Mouse (Mus musculus): Measurements from ENCODE around the gene Cpb2.

Cpb2 gene

GRCm38 (mm10) chr14:75246024-75247000 is 4.2 kb downstream of the Cpb2 start:
- intact Hi-C loops (cut with DNase I), result no loop called here

GRCm38 (mm10) chr14:75250432-75250831 is 8.3 kb downstream of the Cpb2 start:
- intact Hi-C loops (cut with DNase I), result no loop called here

DNA sequence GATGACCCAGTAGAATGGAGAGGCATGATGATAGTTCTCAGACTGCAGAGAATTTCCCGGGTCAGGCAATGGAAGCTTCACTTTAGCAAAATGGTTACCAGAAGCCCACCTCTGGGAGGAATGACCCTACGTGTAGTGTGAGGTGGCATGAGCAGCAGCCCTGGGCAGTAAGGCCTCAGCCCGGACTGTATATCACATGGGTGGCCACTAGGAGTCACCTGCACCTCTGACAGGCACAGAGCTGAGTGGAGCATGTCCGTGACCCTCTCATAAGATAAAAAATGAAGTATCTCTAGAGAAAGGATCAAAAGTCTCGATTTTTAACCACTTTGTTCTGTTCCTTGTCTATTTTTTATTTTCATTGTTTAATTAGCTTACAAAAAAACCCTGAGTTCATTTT is 14.4 kb downstream of the Cpb2 start:
- intact Hi-C loops (cut with DNase I), result no loop called here

DNA sequence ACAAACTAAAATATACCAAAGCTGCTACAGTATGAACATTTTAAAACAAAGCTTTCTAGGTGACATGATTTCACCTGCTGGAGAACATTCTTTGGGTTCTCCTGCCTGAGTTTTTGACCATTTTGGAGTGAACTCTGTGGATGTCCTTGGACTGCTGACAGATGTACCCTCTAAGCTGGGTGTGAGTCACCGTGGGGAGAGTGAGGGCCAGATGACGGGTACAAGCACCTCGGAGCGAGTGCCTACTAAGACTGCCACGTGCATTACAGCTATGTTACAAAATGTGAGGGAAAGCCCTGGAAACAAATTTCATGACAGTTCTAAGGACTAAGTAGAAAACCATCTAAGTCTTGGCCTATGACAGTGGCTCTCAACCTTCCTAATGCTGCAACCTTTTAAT is 27.4 kb downstream of the Cpb2 start:
- intact Hi-C loops (cut with DNase I), result no loop called here

DNA sequence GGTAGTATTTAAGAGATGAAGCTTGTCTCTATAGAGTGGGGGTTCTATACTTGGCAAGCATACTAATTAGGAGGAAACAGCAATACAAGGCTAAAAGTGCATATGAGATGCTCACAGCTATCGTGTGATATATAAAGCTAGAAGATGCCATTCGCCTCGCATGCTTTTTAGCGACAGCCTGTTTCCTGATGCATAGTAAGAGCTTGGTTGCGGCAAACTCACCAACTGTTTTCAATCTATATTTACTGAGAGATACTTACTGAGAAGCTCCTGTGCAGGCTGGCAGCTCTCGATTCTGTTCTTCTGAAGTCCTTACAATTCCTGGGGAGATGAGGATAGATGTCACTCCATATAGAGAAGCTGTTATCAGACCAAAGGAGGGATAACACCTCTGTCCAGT is 37.6 kb downstream of the Cpb2 start:
- intact Hi-C loops (cut with DNase I), result no loop called here

DNA sequence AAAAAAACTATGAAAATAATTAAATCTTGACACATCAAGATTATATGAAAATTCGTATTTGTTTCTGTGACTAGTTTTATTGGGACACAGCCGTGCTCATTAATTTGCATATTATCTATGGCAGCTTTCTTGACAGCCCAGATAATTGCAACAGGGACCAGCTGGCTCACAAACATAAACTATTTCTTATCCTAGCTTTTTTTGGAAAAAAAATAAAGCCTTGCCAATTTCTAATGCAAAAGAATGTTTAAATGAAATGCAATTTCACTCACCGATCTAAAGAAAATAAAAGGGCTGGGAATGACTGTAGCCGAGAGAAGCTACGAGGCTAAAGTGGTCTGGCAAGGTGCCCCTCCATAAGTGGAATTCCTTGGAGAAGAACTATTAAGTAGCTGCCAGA is 38.3 kb downstream of the Cpb2 start:
- intact Hi-C loops (cut with DNase I), result no loop called here

GRCm38 (mm10) chr14:75283609-75284192 is 41.6 kb downstream of the Cpb2 start:
- intact Hi-C loops (cut with DNase I), result no loop called here

GRCm38 (mm10) chr14:75284193-75284915 is 42.3 kb downstream of the Cpb2 start, which contains the start of gene Zc3h13:
Zc3h13 (plus strand) TSS chr14:75284373.
- intact Hi-C loops (cut with DNase I), result no loop called here

GRCm38 (mm10) chr14:75301081-75301480 is 59.0 kb downstream of the Cpb2 start:
- intact Hi-C loops (cut with DNase I), result no loop called here

DNA sequence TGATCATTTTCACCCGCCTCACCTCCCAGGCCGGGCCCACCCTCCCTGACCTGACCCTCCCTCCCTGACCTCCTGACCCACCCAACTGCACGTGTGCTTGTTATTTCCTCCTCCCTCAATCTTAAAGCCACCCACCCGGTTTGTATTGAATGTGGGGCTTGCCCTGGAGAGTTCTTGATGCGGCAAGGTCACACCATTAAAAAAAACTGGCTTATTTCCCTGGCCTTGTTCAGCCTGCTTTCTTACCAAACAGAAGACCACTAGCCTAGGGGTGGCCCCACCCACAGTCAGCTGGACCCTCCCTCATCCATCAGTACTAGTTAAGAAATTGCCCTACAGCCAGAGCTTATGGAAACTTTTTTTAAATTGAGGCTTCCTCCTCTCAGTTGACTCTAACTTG is 61.7 kb downstream of the Cpb2 start:
- intact Hi-C loops (cut with DNase I), result no loop called here

DNA sequence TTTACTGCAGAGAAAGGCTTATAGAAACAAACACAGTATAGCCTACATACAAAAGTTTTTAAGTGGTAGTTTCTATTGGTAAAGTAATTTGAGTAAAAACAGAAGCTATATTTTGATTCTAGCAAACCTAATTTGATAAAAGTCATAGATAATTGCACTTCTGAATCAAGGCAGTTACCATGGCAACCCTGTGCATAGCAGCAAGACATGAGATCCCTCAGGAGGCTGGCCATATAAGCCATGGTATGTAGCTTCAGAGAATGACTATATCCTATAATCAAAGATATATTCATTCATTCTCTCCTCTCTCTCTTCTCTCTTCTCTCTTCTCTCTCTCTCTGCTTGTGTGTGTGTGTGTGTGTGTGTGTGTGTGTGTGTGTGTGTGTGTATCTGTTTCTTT is 65.8 kb downstream of the Cpb2 start:
- intact Hi-C loops (cut with DNase I), result no loop called here

DNA sequence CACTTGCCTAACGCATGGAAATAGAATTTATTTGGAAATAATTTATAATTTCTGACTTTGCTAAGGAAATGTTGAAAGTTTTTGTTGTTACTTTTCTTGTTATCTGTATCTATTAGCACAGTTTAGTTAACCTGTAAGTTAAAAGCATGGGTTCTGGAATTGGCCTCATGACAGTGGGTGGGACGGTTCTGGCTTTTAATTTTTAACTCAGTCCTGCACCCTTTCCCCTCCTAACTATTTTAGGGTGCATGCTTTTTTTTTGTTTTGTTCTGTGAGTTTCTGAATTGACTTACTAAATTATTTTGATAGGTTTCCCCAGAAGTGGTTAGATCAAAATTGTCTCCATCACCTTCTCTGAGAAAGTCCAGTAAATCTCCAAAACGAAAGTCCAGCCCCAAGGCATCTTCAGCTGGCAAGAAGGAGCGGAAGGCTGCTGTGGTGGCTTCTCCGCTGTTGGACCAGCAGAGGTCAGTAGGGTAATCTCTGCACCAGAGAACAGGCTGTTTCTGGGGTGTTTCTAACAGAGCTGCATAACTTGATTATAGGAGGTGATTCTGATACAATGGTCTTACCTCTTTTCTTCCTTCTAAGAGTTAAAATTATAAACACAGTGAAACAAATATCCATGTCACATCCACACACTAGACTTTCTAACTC is 67.4 kb downstream of the Cpb2 start:
- intact Hi-C loops (cut with DNase I), result no loop called here

DNA sequence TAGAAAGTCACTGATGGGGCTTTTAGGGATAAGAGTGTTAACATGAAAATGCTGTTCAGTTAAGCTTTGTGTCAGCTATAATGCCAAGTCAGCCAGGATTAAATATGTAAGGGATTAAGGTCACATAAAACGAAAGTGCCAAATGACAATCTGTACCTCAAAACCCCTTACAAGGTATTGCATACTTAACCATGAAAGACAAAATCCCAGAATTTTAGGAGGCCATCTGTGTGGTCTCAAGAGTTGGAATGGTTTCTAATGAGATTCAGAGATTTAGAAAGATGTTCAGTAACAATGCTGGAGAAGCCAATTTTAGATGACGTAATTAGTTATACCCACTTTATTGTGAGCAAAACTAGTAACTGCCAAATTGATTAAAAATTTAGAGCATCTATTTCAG is 72.4 kb downstream of the Cpb2 start:
- intact Hi-C loops (cut with DNase I), result no loop called here

DNA sequence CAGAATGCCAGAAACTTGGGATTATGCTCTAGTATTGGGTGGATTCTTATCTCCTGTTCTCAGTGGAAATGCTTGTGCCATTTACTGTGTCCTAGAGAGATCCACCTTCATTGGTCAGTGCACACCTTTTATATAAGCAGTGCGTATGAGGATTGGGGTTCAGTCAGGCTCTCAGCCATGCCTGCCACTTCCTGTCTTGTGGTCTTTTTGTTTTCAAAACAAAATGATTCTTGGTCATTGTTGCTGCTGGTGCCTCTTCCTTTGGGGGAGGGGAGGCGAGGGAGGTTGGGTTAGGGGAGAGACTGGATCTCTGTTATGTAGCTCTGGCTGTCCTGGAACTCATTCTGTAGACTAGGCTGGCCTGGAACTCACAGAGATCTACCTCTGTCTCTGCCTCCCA is 76.6 kb downstream of the Cpb2 start:
- intact Hi-C loops (cut with DNase I), result no loop called here

DNA sequence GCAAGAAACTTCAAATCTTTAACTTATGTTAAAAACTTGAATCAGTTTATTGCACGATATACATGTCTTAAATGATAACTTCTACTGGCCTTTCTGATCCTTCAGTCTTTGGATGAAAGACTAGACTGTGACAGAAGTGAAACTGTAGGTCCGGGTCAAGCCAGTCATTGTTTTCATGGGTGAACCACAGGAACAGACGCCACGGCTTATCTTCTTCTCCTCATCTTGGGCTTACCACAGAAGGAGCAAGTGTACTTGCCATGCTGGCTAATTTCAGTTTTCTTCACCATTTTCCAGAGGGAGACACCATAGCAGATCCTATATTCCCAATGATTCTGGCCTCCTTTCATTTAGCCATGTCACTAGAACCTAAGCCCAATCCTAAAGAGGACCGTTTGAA is 78.2 kb downstream of the Cpb2 start:
- intact Hi-C loops (cut with DNase I), result no loop called here

DNA sequence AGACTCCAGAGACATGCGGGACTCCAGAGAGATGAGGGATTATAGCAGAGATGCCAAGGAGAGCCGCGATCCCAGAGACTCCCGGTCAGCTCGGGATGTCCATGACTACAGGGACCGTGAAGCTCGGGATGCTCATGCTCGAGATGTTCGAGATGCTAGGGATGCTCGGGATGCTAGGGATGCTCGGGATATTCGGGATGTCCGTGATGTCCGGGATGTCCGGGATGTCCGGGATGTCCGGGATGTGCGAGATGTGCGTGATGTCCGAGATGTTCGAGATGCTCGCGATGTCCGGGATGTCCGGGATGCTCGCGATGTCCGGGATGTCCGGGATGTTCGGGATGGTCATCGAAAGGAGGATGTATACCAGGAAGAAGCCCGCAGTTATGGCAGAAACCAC is 81.3 kb downstream of the Cpb2 start:
- intact Hi-C loops (cut with DNase I), result no loop called here

DNA sequence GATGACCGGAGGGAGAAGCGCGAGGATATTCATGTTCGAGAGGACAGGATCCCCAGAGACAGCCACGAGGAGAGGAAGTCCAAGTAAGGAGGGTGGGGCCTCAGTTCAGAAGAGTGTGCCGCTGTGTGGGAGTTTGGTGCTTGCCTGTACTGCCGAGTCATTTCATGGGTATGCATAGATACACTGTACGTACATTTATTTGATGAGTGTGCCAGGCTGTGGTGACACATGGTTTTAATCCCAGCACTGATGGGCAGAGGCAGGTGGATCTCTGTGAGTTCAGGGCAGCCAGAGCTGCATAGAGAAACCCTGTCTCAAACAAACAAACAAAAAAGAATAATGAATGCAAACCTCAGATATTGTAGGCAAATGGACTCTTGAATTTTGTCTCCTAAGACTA is 86.0 kb downstream of the Cpb2 start:
- intact Hi-C loops (cut with DNase I), result no loop called here

DNA sequence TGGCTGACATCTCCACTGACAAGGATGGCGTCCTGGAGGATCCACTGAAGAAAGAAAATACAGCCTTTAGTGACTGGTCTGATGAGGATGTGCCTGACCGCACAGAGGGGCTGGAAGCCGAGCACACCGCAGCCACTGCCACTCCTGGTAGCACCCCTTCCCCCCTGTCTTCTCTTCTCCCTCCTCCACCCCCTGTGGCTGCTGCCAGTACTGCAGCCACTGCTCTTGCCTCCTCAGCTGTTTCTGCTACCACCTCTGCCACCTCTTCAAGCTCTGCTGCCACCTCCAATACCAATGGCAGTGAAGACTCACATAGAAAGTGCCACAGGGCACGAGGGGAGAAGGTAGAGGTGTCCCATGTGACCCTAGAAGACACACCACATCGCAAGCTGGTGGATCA is 88.5 kb downstream of the Cpb2 start:
- intact Hi-C loops (cut with DNase I), result no loop called here

Data from adrenal gland (tissue).